Mouse (Mus musculus) heart, adult 8-10 months (tissue): Measurements from ENCODE around the gene Dlx3. TPM values are rescaled to one million over a fixed set of nuclear protein-coding genes. Genes with fewer than 3 reads are reported as not detected.

ENCODE experiments used
- DNase-seq: peaks from one replicate; pipeline ENCODE4 v3.0.0; 2022; ENCODE audit warnings: low spot score
- total RNA-seq, 4 experiments: library from RNA; stranded (reverse); gene quantifications; 2 replicates each; pipeline ENCODE4 v1.2.4; 2022

The Dlx3 gene
- total RNA-seq, 4 experiments from 2014 or later = not detected

GRCm38 (mm10) chr11:95121161-95122099 is 1.5 kb downstream of the Dlx3 start:
- no peak for DNase-seq

- no peak for DNase-seq
Measured at GRCm38 (mm10) chr11:95122100-95122489, 2.2 kb downstream of the Dlx3 start.

- no peak for DNase-seq
Measured at GRCm38 (mm10) chr11:95125366-95125948, 5.5 kb downstream of the Dlx3 start.

- DNase-seq = no peak
Measured at GRCm38 (mm10) chr11:95126272-95127245, 6.6 kb downstream of the Dlx3 start.

- no peak for DNase-seq
Measured at GRCm38 (mm10) chr11:95128359-95128758, 8.4 kb downstream of the Dlx3 start.

GRCm38 (mm10) chr11:95130668-95131252 is 10.8 kb downstream of the Dlx3 start:
- no peak for DNase-seq

GRCm38 (mm10) chr11:95133321-95133720 is 13.4 kb downstream of the Dlx3 start:
- no peak for DNase-seq

- DNase-seq = no peak
Measured at GRCm38 (mm10) chr11:95137281-95137680, 17.4 kb downstream of the Dlx3 start.

- no peak for DNase-seq
Measured at GRCm38 (mm10) chr11:95139871-95140270, 20.0 kb downstream of the Dlx3 start.

- no peak for DNase-seq
Measured at GRCm38 (mm10) chr11:95142258-95142657, 22.3 kb downstream of the Dlx3 start.

GRCm38 (mm10) chr11:95142980-95143575 is 23.2 kb downstream of the Dlx3 start:
- DNase-seq = no peak

GRCm38 (mm10) chr11:95143663-95144062 is 23.7 kb downstream of the Dlx3 start:
- no peak for DNase-seq

- no peak for DNase-seq
Measured at GRCm38 (mm10) chr11:95144091-95144945, 24.4 kb downstream of the Dlx3 start.

- no peak for DNase-seq
Measured at GRCm38 (mm10) chr11:95144946-95145483, 25.1 kb downstream of the Dlx3 start.

GRCm38 (mm10) chr11:95145851-95146403 is 26.0 kb downstream of the Dlx3 start, which contains the start of gene Dlx4:
Gene Dlx4 (minus strand): TSS chr11:95146263.
- peak; percentile 19 for DNase-seq

GRCm38 (mm10) chr11:95148754-95149153 is 28.8 kb downstream of the Dlx3 start:
- no peak for DNase-seq

- no peak for DNase-seq
Measured at GRCm38 (mm10) chr11:95149462-95150268, 29.7 kb downstream of the Dlx3 start.

- DNase-seq = no peak
Measured at GRCm38 (mm10) chr11:95150269-95151049, 30.5 kb downstream of the Dlx3 start.
